Mouse (Mus musculus) activated CD4-positive, CD25-positive, alpha-beta regulatory T cell, adult 4 months (primary cell): Measurements from ENCODE around the gene Ces1b. TPM values are rescaled to one million over a fixed set of nuclear protein-coding genes. Genes with fewer than 3 reads are reported as not detected.

ENCODE experiments used
- ATAC-seq: one replicate; pipeline ENCODE4 v1.8.0; 2017
- polyA plus RNA-seq, 2 experiments: library from polyadenylated mRNA; unstranded; fragments of 100-300 nt; shearing (Covaris generic); gene quantifications; one replicate each; pipeline ENCODE4 v1.2.1; 2017

Ces1b gene
- polyA plus RNA-seq = not detected

DNA sequence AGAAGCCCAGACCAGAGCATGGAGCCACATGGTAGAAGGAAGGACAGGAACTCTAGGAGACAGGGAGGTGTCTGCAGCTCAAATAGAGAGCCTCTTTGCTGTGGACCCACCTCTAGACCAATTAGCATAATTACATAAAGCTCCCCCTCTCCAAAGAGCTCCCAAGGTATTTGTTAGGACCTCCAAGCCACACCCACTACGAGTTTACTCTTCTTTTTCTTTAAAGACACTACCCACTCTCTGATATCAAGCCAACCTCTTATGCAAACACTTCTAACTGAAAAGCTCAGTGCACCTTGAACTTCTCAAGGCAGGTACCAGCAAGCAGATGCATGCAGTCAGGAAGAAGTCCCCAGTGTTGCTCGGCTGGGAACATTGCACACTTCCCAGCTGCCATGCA lies at the start of gene Ces1b:
Gene Ces1b, minus strand, starts transcription at position 131 of the 400 bp plus-strand sequence.
- no peak for ATAC-seq

DNA sequence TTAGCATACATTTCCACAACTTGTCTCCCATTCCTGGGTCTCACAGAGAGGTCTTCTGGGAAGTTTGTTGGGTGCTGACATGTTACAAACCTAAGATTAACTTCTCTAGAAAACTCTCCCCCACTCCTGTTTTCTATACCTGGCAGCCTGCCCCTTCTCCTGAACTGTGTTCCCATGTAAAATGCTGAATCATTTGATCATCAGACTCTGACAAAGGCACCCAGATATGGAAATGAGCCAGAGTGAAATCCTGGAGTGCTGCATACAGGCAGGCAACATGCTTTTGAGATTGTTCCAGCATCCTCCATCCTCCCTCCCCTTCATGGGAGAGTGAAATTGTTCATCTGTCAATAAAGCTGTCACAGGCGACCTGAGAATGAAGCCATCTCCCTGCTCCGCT lies 46.7 kb upstream of the Ces1b start:
- ATAC-seq = no peak

DNA sequence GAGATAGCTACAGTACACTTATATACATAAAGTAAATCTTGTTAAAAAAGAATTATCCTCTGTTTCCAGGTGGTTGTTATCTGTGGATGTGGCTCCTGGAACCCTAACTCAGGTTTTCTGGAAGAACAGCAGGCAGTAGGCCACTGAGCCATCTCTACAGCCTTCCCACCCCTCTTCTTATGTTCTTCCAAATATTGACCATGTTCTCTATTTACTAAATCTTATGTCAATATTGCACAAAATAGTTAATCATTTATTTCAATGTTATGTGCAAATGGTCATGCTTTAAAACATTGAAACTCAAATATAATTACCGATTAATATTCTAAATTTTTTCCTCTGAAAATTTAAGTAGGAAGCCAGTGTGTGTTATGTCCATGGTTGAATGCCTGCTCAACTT lies 42.2 kb upstream of the Ces1b start:
- ATAC-seq = no peak

DNA sequence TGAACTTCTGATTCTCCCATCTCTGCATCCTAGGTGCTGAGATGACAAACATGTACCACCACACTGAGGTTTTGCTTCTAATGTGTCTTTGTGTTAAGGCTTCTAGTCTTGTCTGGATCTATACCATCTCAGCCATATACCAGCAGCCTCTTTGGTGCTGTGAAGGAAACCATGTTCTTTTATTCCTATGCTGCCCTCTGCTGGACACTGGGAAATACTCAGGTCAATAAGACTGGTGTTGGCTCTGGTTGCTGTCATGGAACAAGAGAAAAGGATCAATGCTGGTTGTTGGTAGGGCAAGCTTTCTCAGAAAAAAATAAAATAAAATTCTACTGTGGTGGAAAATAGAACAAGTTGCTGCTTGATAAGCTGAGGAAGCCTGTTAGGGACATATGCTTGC lies 15.6 kb upstream of the Ces1b start:
- ATAC-seq = no peak

DNA sequence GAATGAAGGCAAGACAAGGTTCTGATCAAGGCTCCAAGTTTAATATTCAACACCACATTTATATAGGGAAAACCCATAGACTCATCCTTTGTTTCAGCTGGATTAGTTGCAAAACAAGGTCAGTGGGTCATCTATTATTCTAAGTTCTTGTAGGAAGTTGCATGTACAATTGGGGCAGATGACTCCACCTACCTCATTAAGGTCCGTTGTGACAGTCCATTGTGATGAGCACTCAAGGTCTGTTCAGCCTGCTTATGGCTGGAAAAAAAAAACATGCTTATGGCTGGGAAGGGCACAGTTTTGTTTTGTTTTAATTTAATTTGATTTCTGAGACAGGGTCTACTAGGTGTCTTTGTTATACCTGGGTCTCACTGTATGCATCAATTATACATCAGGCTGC lies 11.5 kb upstream of the Ces1b start:
- no peak for ATAC-seq

DNA sequence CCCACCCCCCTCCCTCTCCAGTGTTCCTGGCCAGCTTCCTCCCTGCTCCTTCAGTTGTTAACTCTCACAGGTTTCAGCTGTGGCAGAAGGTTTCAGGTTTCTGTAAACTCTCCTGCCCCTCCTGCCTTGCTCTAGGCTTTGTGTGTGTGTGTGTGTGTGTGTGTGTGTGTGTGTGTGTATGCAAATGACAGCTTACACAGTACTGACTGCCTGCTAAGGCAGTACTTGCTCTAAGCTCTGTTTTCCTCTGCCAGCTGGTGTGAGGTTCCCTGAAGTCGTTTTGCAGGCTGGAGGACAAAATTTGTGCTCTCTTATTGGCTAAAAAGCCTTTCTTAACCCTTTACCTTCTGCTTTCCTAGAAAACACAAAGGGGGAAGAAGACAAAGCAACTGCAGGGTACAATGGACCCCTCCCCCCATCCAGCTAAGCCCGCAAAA lies 8.9 kb upstream of the Ces1b start:
- ATAC-seq = no peak

DNA sequence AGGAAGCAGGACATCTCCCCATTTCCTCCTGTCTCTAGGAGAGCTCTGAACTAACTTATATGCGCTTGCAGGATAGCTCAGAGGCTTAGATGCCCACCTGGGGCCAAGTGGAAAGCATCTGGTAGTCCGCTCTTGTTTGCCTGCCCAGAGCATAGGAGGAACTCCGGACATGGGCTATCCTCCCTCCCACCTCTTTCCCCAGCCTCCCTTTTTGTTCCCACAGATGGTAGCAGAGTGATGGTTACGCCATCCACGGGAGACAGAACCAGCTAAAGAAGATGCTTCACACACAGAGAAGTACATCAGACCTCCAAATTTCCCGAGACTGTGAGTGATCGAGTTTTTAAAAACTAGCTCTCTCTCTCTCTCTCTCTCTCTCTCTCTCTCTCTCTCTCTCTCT lies 8.4 kb upstream of the Ces1b start:
- ATAC-seq = no peak

DNA sequence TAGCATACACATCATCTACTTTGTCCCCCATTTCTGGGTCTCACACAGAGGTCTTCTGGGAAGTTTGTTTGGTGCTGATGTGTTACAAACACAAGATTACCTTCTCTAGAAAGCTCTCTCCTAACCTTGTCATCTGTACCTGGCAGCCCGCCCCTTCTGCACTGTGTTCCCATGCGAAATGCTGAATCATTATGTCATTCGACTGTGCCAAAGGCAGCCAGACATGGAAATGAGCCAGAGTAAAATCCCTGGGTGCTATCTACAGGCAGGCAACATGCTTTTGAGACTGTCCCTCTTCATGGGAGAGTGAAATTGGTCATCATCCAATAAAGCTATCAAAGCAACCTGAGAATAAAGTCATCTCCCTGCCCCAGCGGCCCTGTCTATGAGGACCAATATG lies 4.6 kb downstream of the Ces1b start:
- no peak for ATAC-seq

- ATAC-seq = no peak
Observed at GRCm38 (mm10) chr8:93063416-93064117, 16.2 kb downstream of the Ces1b start.

DNA sequence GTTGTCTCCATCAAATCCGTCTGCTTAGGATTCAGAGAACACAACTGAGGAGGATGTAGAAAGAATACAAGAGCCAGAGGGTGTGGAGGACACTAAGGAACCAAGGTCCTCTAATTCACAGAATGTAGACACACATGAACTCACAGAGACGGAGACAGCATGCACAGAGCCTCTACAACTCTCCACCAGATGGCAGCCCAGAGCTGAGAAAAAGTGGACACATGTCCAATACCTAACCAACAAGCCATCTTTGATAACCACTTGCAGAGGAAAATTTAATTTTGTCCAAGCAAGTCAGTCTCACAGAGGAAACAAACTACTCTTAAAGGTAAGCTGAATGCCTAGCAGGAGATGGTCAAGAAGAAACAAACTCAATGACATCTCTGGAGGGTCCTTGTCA lies 20.6 kb downstream of the Ces1b start:
- no peak for ATAC-seq

DNA sequence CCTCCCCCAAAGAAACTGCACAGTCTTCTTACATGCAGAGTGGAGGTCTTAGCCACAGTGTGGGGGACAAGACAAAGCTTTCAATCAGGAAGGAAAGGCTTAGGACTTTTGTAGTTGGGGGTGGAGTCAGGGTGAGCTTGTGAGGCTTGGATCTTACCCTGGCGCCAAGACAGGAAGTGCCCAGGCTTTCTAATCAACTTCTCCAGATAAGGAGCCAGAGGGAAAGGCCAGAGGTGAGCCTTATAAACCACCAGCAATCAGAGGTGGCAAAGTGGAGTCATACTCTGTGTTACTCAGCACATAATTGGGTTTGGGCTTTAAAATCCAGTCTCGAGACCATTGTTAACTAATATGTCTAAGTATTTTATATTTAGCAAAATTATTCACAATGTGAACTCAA lies 24.6 kb downstream of the Ces1b start:
- no peak for ATAC-seq

DNA sequence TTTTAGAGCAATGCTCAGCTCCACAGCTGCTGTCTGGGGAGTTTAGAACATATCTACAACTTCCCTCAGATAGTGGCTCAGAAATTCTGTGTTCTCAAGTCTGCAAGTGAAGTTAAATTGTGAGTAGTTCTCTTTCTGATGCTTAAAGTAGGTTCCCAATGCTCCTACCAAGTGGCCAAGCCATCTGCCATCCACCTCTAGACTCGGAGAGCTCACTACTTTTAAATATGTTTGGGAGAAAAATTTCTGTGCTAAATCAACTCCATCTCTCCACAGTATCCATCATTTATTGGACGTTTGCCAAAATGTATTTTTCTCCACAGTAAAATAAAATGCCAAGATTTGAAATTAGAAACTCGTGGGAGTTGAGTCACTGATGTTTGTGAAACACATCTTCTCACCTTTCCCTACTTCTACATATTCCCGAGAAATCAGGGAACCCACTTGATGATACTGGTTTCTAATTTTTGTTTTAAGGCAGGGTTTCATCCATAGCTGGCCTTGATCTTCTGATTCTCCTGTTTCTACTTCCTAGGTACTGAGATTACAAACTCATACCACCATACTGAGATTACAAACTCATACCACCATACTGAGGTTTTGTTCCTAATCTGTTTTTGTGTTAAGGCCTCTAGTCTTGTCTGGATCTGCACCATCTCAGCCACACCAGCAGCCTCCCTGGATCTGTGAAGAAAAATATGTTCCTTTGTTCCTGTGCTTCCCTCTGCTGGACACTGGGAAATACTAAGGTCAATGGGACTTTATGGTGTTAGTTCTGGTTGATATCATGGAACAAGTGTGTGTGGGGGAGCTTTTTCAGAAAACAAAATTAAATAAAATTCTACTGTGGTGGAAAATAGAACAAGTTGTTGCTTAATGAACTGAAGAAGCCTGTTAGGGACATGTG lies 31.1 kb downstream of the Ces1b start:
- ATAC-seq = no peak

DNA sequence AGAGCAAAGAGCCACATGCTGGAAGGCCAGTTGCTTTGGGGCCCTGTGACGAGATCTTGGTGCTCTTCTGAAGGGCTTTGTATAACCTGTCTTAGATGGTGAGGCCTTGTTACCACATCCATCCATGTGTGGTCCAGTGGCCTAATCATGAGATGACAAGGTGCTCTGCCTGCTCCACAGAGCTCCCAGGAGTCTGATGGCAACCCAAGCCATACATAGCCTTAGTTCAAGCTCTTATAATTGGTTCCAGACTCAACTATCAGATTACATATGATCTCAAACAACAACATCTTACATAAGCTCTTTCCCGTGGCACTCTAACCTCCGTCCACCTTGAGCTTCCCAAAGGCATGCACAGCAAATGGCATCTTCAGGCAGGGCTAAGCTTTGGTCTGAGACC lies 31.7 kb downstream of the Ces1b start, which contains the start of gene Ces1a:
Gene Ces1a, minus strand, starts transcription at position 101 of the 400 bp plus-strand sequence.
- ATAC-seq = no peak

- ATAC-seq = no peak
Observed at GRCm38 (mm10) chr8:93043083-93043482, 36.7 kb downstream of the Ces1b start.

- ATAC-seq = no peak
Observed at GRCm38 (mm10) chr8:93040776-93041567, 38.8 kb downstream of the Ces1b start.

DNA sequence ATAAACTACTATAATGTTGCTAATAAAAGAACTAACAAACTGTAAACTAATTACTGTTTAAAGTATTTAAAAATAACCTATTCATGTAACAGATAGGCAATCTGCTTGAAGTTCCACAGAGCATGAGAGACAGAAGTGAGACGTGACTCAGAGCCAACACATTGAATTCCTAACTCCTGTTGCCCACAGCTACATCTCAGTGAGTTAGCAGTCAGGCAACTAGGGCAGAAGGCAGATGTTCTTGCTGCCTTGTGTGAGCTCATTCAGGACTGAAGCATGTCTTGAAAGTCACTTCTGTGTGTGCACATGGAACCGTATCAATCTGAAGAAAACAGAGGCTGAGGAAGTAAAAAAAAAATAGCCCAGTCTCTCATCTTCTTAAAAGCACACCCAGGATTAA lies 39.6 kb downstream of the Ces1b start:
- no peak for ATAC-seq

- no peak for ATAC-seq
Observed at GRCm38 (mm10) chr8:93038831-93039230, 41.0 kb downstream of the Ces1b start.

DNA sequence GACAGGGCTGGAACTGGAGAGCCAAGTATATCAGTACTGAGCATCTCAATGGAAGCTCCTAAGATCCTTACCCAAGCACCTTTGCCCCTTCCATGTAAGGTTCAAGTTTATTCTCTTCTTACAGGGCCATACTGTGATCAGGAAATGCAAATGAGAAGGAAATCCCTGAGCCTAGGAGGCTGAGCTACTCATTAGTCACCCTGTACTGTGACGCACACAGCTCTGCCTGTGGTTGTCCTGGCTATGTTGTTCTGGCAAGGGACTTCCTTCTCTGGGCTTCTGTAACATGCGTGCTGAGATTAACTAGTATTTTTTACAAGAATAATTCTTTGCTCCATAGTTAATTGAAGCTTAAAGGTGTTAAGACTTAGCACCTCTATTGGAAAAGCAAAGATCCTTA lies 49.2 kb downstream of the Ces1b start:
- no peak for ATAC-seq

- ATAC-seq = no peak
Observed at GRCm38 (mm10) chr8:93021738-93022137, 58.1 kb downstream of the Ces1b start.

DNA sequence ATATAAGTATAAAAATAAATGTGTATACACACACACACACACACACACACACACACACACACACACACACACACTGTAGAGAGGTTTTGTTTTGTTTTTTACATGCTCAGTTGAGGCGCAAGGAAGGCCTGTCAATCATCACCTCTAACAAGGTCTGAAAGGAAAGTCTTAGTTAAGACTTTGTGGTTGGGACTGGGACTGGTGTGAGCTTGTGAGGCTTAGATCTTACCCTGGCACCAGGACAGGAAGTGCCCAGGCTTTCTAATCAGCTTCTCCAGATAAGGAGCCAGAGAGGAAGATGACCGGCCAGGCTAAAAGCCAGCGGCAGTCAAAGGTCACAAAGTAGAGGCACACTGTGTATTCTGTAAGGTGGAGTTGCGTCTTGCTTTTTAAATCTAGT lies 65.5 kb downstream of the Ces1b start:
- ATAC-seq = no peak

GRCm38 (mm10) chr8:93012226-93012625 lies 67.6 kb downstream of the Ces1b start:
- ATAC-seq = no peak

DNA sequence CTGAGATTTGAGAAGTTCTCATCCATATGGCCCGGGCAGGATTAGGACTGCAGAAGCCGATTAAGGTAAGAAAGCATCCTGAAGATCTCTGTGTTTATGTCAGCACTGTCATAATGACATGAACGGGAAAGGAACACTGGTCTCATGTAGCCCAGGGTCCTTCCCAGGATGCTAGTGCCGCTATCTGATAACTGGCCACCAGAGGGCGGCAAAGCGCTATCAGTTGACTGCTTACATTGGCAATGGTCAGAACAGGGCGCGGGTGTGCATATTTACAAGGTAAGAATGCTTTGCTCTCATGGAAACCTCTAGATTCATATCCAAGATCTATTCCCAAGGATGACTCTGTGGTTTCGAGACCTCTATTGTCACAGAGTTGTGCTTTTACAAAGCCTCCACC lies 68.4 kb downstream of the Ces1b start:
- ATAC-seq = no peak

DNA sequence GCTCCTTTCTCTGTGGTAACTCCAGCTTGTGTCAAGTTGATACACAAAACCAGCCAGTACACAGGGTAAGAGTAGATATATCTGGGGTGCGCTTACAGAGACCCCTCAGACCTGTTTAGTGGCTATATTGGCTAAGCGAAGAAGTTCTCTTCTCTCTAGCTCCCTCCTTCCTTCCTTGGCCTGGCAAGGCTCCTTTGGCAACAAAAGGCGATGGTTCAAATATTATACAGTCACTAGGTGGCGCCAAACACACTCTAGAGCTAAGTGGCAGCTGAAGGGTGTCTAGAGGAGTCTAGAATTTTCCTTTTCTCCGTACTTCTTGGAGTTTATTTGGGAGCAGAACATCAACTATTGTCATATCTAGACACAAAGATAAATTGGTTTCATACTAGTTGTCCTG lies 69.5 kb downstream of the Ces1b start:
- ATAC-seq = no peak
